Mouse (Mus musculus) G1E (cell line): ENCODE measurements around the gene Peak1. TPM values are rescaled to one million over a fixed set of nuclear protein-coding genes. Genes with fewer than 3 reads are reported as not detected.
A peak's percentile ranks its signal among the peaks of the same experiment; 100 is the strongest.

ENCODE experiments used
- ATAC-seq: 2 replicates; pipeline ENCODE4 v1.8.0; 2016; ENCODE audit warnings: mild to moderate bottlenecking; ENCODE audit not compliant: insufficient number of reproducible peaks, poor library complexity, low FRiP score, severe bottlenecking; ENCODE audit errors: extremely low read depth
- DNase-seq: peaks from one replicate; pipeline ENCODE4 v3.0.0; 2012; ENCODE audit warnings: low spot score
- H3K27me3 ChIP-seq: 2 replicates; pipeline ENCODE4 v1.6.1; 2012; ENCODE audit warnings: mild to moderate bottlenecking, low read length, inconsistent platforms; ENCODE audit not compliant: insufficient read depth
- H3K36me3 ChIP-seq: replicated peaks from 2 replicates; pipeline ENCODE3; 2012; ENCODE audit warnings: mild to moderate bottlenecking, inconsistent platforms
- H3K4me1 ChIP-seq: 2 replicates; pipeline ENCODE4 v1.6.1; 2012; ENCODE audit warnings: low read depth, low read length, inconsistent platforms, mixed read lengths; ENCODE audit not compliant: insufficient read depth
- H3K4me3 ChIP-seq: 2 replicates; pipeline ENCODE4 v1.5.1; 2012; ENCODE audit warnings: low read depth, mild to moderate bottlenecking, inconsistent platforms, low read length, moderate library complexity, mixed read lengths
- H3K9me3 ChIP-seq: replicated peaks from 2 replicates; pipeline ENCODE4 v1.6.1; 2012; ENCODE audit warnings: inconsistent platforms
- CTCF ChIP-seq: IDR thresholded peaks from 2 replicates; pipeline ENCODE4 v1.5.1; 2012; ENCODE audit warnings: low read depth, low read length, inconsistent platforms, mixed read lengths
- GATA1 ChIP-seq: IDR thresholded peaks from 2 replicates; pipeline ENCODE4 v1.6.1; 2012; ENCODE audit warnings: borderline replicate concordance, low read length, inconsistent platforms, mixed read lengths
- GATA2 ChIP-seq: IDR thresholded peaks from 2 replicates; pipeline ENCODE4 v1.6.1; 2012; ENCODE audit warnings: low read depth, low read length, inconsistent platforms, borderline replicate concordance
- POLR2AphosphoS5 ChIP-seq: IDR thresholded peaks from 2 replicates; pipeline ENCODE4 v1.6.1; 2012; ENCODE audit warnings: low read depth, low read length, inconsistent platforms; ENCODE audit not compliant: insufficient replicate concordance
- TAL1 ChIP-seq: conservative IDR thresholded peaks from 2 replicates; pipeline ENCODE4 v1.6.1; 2012; ENCODE audit warnings: low read depth, low read length, inconsistent platforms, mixed read lengths
- polyA plus RNA-seq: library from polyadenylated mRNA; stranded (reverse); fragments of >175 nt; gene quantifications from 2 replicates; pipeline ENCODE4 v1.2.3, GENCODE M21; 2012
- total RNA-seq, 2 experiments: library from RNA; stranded (forward) in 1 of 2; stranded (reverse) in 1 of 2; fragments of 200-1000 nt in 1 of 2; fragments of >200 nt in 1 of 2; fragmentation: Nextera tagmentation in 1 of 2; gene quantifications; 2 replicates each; pipeline ENCODE4 v1.2.3; 2014 to 2017

The Peak1 gene
- 22.5 and 24.4 TPM in 2 replicates for total RNA-seq (2014; fragmentation: Nextera tagmentation)
- 9.1 and 11.6 TPM in 2 replicates for total RNA-seq (2017)
- polyA plus RNA-seq, result 1.8 and 3.1 TPM in 2 replicates

- ATAC-seq (peak; percentile 82), DNase-seq (peak; percentile 87)
- Histone ChIP-seq H3K36me3 (peaks cover 15% of the 10 kb centered on the region), H3K4me3 (peak within 1 kb of the TSS; percentile 98), H3K4me1 (peaks cover 38% of the 10 kb centered on the region), H3K9me3 (no peaks in the 10 kb centered on the region), H3K27me3 (no peaks in the 10 kb centered on the region)
- no peak for TF ChIP-seq GATA2
- no peak for TF ChIP-seq POLR2AphosphoS5
- no peak for TF ChIP-seq GATA1
Measured at GRCm38 (mm10) chr9:56417948-56418737, at the start of gene Peak1, which contains the start of gene Hmg20a. Gene Peak1 (minus strand): TSS chr9:56418067. Gene Hmg20a (plus strand): TSS chr9:56418609.

DNA sequence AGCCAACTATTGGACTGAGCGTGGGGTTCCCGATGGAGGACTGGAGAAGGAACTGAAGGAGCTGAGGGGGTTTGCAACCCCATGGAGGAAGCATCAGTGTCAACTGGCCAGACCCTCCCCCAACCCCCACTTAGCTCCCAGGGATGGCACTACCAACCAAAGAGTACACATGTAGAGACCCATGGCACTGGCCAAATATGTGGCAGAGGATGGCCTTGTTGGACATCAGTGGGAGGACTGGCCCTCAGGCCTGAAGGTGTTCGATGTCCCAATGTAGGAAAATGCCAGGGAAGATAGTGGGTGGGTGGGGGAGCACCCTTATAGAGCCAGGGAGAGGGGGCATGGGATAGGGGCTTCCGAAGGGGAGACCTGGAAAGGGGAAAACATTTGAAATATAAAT, 48.4 kb upstream of the Peak1 start:
- Histone ChIP-seq H3K4me1 (no peaks in the 10 kb centered on the region), H3K9me3 (no peaks in the 10 kb centered on the region), H3K36me3 (peaks cover 63% of the 10 kb centered on the region), H3K27me3 (no peaks in the 10 kb centered on the region), H3K4me3 (no peak overlapping the region)
- ATAC-seq (no peak), DNase-seq (no peak)
- no peak for TF ChIP-seq CTCF
- no peak for TF ChIP-seq TAL1
- TF ChIP-seq GATA1, result no peak
- no peak for TF ChIP-seq GATA2
- no peak for TF ChIP-seq POLR2AphosphoS5

DNA sequence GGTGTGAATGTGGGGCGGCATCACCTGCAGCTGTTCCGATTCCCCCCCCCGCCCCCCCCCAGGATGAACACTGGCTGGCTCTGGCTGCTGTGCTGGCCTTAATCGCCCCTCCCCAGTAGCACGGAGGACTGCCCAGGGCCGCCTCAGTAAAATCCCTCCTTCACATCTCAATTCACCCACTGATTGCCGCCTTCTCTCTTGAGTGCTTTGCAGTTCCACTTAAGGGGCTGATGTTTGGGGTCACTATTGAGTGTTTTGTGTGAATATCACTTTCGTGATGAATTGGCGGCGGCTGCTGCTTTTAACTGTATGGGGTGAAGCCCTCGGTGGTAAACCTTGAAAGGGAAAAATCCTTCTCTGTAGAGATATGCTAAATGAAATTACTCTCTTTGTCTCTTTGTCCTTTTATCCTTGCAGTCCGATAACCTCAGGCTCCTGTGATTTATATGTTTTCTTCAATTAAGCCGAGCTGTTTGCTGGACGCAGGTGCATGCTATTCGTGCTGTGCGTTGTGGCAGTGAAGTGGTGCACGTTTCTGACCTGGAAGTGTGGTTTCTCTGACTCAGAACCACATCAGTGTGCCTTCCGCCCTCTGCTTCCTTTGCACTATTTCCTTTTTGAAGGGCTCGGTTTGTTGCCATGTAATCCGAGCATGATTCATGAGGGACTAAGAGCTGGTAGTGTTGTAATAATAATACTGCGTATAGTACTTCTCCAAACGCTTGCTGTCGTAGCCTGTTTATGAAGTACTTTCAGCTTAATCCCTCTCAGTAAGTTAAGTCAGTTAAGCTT, 47.2 kb upstream of the Peak1 start:
- Histone ChIP-seq H3K9me3 (no peaks in the 10 kb centered on the region), H3K36me3 (peaks cover 58% of the 10 kb centered on the region), H3K27me3 (no peaks in the 10 kb centered on the region), H3K4me3 (no peak overlapping the region), H3K4me1 (no peaks in the 10 kb centered on the region)
- no peak for DNase-seq
- ATAC-seq, result no peak
- TF ChIP-seq GATA1 (no peak), GATA2 (no peak), CTCF (no peak), TAL1 (no peak), POLR2AphosphoS5 (no peak)

GRCm38 (mm10) chr9:56463686-56464515, 46.0 kb upstream of the Peak1 start:
- TF ChIP-seq GATA1, result no peak
- no peak for TF ChIP-seq TAL1
- TF ChIP-seq CTCF, result no peak
- TF ChIP-seq POLR2AphosphoS5, result no peak
- TF ChIP-seq GATA2, result no peak
- H3K4me1 ChIP-seq, result no peaks in the 10 kb centered on the region
- no peak for ATAC-seq
- no peak for DNase-seq
- H3K27me3 ChIP-seq, result no peaks in the 10 kb centered on the region
- H3K4me3 ChIP-seq, result no peak overlapping the region
- no peaks in the 10 kb centered on the region for H3K9me3 ChIP-seq
- H3K36me3 ChIP-seq, result peaks cover 50% of the 10 kb centered on the region

- Histone ChIP-seq H3K27me3 (no peaks in the 10 kb centered on the region), H3K4me3 (no peak overlapping the region), H3K4me1 (no peaks in the 10 kb centered on the region), H3K36me3 (peaks cover 50% of the 10 kb centered on the region), H3K9me3 (no peaks in the 10 kb centered on the region)
- no peak for TF ChIP-seq GATA1
- no peak for TF ChIP-seq TAL1
- TF ChIP-seq CTCF, result no peak
- DNase-seq (no peak), ATAC-seq (no peak)
Measured at GRCm38 (mm10) chr9:56463046-56463445, 45.2 kb upstream of the Peak1 start.

DNA sequence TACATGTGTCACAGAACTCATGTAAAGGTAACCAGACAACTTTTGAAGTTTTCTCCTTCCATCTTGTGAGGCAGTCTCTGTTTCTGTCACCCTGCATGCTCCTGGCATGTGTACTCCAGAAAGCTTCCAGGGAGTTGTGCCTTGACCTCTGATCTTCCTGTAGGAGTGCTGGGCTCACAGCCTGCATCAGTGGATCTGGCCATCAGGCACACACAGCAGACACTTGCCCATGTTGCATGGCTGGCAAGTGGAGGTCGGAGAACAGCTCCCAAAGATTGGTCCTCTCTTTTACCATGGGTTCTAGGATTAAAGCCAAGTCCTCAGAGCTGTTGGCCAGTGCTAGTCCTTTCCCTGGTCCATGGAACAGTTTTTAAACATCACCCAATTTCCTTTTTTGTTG, 44.7 kb upstream of the Peak1 start:
- Histone ChIP-seq H3K4me1 (no peaks in the 10 kb centered on the region), H3K27me3 (no peaks in the 10 kb centered on the region), H3K9me3 (no peaks in the 10 kb centered on the region), H3K4me3 (no peak overlapping the region), H3K36me3 (peaks cover 46% of the 10 kb centered on the region)
- no peak for TF ChIP-seq CTCF
- DNase-seq, result no peak
- ATAC-seq, result no peak
